Mouse (Mus musculus) gonadal fat pad, adult 2 months (tissue): Measurements from ENCODE around the gene Tmem104. TPM values are rescaled to one million over a fixed set of nuclear protein-coding genes. Genes with fewer than 3 reads are reported as not detected.
A peak's percentile ranks its signal among the peaks of the same experiment; 100 is the strongest.

Experiments
- DNase-seq: peaks from one replicate; pipeline ENCODE4 v3.0.0-alpha.2; 2012; ENCODE audit warnings: low read depth
- polyA plus RNA-seq: library from polyadenylated mRNA; depleted of rRNA; stranded (reverse); fragments of >200 nt; gene quantifications from 2 replicates; pipeline ENCODE4 v1.2.3, GENCODE M21; 2012

Gene Tmem104
- polyA plus RNA-seq, 1 experiment, result 14.6 TPM

GRCm38 (mm10) chr11:115198932-115199384 lies 11.7 kb downstream of the Tmem104 start:
- no peak for DNase-seq

- DNase-seq, result no peak
Observed at GRCm38 (mm10) chr11:115200520-115200919, 13.2 kb downstream of the Tmem104 start.

- DNase-seq, result no peak
Observed at GRCm38 (mm10) chr11:115202316-115202715, 15.0 kb downstream of the Tmem104 start.

GRCm38 (mm10) chr11:115202756-115203155 lies 15.5 kb downstream of the Tmem104 start:
- no peak for DNase-seq

GRCm38 (mm10) chr11:115208126-115208525 lies 20.8 kb downstream of the Tmem104 start:
- no peak for DNase-seq

- no peak for DNase-seq
Observed at GRCm38 (mm10) chr11:115208776-115209732, 21.8 kb downstream of the Tmem104 start.

DNA sequence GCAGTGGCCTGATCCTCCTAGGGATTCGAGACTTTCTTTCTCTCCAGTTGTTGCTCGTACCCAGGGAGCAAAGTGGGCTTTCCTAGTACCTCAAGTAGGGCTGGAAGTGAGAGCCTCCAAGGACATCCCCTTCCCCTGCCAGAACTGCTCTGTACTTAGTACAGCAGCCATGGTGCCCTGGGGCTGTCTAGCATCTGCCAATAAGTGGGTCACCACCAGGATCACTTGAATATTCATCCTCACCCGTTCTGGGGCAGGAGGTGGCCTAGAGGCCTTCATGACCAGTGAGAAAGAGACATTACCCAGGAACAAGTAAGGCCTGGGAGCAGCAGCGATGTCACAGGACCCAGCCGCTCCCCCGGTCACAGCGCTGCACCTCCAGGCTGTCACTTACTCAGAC lies 22.7 kb downstream of the Tmem104 start:
- DNase-seq, result no peak

GRCm38 (mm10) chr11:115212116-115212515 lies 24.8 kb downstream of the Tmem104 start:
- DNase-seq, result no peak

DNA sequence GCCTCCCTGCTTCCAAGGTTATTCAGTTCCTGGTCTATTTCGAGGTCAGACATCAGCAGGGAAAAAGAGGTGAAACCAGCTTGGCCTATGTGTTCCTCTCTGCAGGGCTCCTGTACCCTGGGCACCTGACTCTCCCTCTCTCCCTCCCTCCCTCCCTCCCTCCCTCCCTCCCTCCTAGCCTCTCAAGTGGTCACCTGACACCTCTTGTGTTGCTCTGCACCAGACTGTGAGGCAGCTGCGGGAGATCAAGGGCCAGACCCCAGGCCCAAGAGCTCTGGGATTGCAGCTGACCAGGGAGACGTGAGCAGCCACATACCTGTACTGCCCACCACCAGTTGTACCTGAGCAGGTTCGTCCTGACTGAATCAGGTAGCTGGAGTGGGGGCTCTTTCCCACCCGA lies 27.8 kb downstream of the Tmem104 start:
- DNase-seq, result no peak

- no peak for DNase-seq
Observed at GRCm38 (mm10) chr11:115217439-115218410, 30.4 kb downstream of the Tmem104 start.

DNA sequence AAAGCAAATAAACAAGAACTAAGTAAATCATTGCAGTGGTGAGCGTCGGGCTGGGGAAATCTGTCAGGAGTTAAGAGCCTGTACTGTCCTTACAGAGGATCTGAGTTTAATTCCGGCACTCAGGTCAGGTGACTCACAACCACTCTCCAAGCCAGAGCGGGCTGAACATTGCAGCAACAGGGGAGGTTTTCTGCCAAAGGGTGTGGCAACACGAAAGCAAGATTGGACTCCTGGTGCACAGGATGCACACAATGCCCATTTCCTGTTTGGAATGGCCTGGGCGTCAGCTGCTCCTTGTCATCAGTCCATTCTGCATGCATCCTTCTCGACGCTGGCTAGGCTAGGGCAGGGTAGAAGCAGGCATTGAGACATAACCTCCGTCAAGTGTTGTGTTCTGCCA lies 32.0 kb downstream of the Tmem104 start:
- peak; percentile 56 for DNase-seq

DNA sequence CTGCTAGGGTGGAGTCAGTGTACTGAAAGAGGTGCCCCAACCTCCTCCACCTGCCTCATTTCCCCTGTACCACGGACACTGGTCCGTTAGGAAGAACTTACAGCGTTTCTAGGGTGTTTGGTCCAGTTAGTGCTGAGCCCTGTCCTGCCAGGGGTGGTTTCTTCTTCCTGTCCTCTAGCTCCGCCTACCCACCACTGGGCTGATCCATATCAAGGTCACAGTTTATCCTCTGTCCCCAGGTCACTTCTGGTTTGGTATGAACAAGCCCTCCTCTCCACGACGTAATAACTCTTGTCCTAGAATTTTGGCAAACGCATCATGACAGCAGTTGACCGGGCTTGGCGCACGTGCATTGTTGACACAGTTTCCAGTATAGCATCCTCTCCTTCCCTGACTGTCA lies 32.4 kb downstream of the Tmem104 start:
- no peak for DNase-seq

DNA sequence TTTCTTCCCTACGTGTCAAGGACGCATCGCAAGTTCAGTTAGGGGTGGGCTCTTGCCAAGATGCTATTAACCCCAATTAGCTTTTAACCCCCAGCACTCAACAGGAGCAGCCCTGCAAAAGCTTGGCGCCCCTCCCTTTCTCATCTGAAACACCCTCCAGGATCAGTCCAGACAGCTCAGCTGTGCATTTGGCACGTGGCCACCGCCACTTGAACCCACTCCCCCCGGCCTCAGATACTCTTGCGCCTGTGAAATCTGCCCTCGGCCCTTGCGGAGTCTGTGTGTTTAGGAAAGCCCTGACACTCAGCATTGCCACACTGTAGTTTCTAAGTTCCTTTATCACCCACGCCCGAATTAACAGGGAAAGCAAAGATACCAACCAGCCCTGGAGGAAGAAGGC lies 34.8 kb downstream of the Tmem104 start:
- DNase-seq, result no peak

DNA sequence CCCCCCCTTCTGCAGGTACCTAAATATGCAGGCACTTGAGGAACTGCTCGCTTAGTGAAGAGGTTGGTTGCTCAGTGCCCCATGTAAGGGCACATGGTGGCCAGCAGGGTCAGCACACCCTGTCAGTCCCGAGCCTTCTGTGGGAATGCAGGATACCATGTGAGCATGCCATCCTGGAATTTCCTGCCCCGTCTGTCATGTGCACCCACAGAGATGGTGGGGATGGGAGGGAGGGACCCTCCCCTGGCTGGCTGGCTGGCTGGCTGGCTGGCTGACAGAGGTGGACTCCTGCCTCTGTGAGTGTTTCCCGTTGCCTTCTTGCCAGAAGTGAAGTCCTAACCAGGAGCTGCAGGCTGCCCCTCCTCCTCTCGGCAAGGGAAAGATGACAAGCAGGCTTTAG lies 35.3 kb downstream of the Tmem104 start:
- no peak for DNase-seq

DNA sequence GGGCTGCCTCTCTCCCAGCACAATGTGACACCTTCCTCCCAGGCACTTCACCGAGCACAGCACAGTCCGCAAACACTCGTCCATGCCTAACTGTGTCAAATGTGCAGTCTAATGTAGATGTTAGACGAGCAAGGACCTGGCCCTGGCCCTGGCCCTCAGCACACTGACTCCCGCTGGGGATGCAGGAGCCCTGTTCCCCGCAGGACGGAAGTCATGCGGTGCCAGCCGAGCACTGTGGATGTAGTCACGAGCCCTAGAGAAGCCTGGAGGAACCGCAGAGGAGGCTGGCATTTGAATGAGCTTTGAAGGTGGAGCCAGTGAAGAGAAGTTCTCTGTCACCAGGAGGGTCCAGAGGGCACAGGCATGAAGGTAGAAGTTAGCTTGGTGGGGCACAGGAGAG lies 36.2 kb downstream of the Tmem104 start:
- DNase-seq, result no peak

DNA sequence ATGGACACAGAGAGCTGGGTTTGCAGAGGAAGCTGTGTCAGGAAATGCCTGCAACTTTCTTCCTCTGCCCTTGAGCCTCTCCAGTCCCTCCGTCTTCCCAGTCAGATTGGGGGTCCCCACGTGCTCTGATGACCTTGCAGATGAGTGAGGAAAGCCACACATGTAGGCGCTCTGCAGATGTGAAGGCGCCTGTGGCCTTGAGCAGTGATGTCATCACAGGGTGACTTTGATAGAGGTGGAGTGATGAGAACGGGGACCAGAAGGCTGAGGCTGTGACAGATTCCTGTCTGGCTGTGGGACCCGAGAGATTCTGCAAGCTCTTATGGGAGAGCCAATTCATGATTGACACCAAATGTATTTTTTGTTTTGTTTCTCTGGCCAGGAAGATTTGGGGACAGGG lies 36.6 kb downstream of the Tmem104 start:
- no peak for DNase-seq

GRCm38 (mm10) chr11:115224889-115225288 lies 37.6 kb downstream of the Tmem104 start:
- no peak for DNase-seq

DNA sequence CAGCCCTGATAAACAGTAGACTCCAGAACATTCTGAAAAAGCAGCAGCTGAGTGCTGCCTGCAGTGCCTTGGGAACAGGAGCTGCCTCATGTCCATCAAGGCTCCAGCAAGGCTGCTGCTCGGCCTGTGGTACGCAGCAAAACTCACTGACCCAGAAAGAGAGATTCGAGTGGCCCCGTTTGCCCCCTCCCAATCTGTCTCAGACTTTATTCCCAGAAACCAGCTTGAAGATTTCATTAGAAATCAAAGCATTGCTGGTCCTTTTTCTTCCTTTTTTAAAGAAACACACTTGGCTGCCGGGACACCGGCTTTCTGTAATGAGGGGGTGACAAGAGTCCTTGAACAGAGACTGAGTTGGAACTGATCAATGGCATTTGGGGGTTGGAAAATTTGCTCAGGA lies 38.0 kb downstream of the Tmem104 start:
- no peak for DNase-seq

DNA sequence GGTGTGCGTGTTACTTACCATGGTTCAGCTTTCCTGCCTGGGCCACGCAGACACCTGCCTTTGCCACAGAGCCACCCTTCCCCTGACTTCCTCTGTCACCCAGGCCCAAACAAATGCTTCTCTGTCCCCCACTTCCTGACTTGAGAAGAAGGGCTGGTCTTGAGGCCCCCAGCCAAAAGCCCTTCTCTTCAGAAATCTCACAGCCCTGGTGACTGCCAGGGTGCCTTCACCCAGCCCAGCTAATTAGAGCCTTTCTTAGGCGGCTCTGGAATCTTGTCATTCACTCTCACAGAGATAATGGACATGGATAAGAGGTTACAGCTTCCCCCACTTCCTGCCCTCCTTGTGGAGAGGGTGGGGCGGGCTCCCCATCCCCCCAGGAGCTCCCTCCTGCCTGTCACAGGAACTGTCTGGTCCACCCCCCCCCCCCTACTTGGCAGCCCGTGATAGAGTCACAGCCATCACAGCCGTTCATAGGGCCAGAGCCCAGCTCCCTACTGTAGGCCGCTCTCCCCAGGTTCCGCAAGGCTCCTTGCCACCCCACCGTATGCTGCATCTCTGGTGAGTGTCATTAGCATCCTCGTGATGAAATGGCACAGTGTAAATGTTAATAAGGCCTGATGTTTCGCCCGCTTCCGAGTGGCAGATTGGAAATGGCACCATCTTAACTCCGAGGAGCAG lies 39.7 kb downstream of the Tmem104 start:
- no peak for DNase-seq

GRCm38 (mm10) chr11:115227640-115228039 lies 40.4 kb downstream of the Tmem104 start:
- DNase-seq, result no peak

- no peak for DNase-seq
Observed at GRCm38 (mm10) chr11:115228430-115228829, 41.1 kb downstream of the Tmem104 start.
